Mouse (Mus musculus): ENCODE results near the gene Pdgfb.

GRCm38 (mm10) chr15:80059606-80060005, 44.8 kb upstream of the Pdgfb start:
- TF ChIP-seq CTCF (IDR thresholded peaks at IDR 0.05; ENCODE audit: control insufficient read depth, insufficient read depth, insufficient replicate concordance, low read depth, low read length) (no peak), POLR2A (IDR thresholded peaks at IDR 0.05; ENCODE audit: control insufficient read depth, low read depth, low read length) (no peak)

All from testis, adult 2 months (tissue).